Mouse (Mus musculus) large intestine, adult 2 months (tissue): ENCODE measurements around the gene Msantd2. TPM values are rescaled to one million over a fixed set of nuclear protein-coding genes. Genes with fewer than 3 reads are reported as not detected.

Experiments
- DNase-seq: peaks from one replicate; pipeline ENCODE4 v3.0.0-alpha.2; 2012; ENCODE audit warnings: low read depth, low spot score
- WGBS: fragments of 180-500 bp; shearing (Covaris S2); methylation state at CpG from one replicate; pipeline ENCODE4 v1.1.7; 2018; 5-methylcytosine and 5-hydroxymethylcytosine counted together
- polyA plus RNA-seq: library from polyadenylated mRNA; depleted of rRNA; stranded (reverse); fragments of >200 nt; gene quantifications from 2 replicates; pipeline ENCODE4 v1.2.3, GENCODE M21; 2012; rRNA removed

Msantd2 gene
- 6.3 and 11.2 TPM in 2 replicates for polyA plus RNA-seq

DNA sequence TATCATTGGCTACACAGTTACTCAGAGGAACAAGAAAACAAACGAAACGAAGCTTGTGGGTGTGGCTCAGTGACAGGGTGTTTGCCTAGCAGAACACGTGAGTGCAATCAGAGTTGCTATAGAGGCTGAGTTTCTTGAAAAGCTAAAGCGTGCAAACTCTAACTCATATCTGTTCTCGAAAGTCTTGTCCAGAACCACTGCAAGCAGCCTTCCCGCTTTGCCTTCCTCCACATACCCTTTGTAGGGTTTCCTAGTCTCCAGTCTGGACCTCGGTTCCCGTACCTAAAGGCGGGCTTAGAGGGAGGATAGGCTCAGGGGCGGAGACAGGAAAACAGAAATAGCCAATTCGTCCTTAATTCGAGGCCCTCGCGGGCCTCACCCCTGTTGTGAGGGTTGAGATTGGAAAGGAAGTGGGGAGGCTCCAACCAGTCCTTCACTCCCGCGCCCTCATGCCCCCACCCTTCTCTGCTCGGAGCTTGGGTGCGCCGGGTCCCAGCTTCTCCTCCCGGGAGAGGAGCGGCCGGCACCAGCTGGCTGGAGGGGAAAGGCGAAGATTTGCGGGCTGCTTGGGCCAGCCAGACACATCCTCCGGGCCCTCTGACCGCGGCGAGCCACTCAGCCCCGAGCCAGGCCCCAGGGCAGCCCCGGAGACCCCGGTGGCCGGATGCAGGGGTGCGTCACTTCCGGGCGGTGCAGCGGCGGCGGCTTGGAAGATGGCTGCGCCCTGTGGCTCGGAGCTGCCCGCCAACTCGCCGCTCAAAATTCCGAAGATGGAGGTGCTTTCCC is at the start of gene Msantd2:
Gene Msantd2, plus strand, starts transcription at position 709 of the 786 bp plus-strand sequence.
- WGBS, result under 1% methylated on average over 44 of the region's 44 CpGs
- DNase-seq, result peak; percentile 83

DNA sequence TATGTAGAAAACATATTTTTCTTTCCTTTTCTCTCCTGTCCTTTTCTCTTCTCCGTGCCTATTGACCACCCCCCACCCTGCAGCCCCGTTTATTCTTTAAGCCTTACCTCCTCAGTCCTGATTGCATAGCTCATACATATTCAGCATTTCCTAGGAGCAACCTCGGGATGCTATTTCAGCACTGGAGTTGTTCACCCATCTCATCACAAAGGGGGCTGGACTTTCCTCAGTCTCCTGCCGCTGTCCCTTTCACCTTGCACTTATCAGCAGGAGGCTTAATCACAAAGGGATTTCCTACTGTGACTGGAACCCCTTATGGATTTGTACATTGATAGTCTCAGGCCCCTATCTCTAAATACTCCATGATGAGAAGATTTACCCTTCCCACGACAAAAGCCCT is 36.7 kb upstream of the Msantd2 start:
- no peak for DNase-seq
- 3% methylated on average over 5 of the region's 5 CpGs for WGBS

DNA sequence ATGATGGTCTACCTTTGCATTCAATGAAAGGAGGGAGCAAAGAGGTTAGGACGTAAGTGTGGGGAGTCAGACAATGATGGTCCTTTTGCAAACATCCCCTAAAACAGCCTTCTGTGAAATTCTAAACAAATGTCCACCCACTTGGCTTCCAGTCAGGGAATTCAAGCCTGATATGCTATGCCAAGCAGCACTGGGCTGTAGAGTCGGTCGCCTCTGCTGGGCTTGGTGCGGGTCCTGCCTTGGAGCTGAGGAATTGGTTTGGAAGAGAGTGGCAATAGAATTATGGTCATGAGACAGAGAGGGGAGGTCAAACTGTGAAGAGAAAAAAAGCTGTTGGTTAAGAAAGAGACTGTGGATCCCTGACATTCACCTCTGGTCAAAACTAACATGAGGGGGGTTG is 35.8 kb upstream of the Msantd2 start:
- WGBS, result 23% methylated on average over 4 of the region's 4 CpGs
- DNase-seq, result no peak

DNA sequence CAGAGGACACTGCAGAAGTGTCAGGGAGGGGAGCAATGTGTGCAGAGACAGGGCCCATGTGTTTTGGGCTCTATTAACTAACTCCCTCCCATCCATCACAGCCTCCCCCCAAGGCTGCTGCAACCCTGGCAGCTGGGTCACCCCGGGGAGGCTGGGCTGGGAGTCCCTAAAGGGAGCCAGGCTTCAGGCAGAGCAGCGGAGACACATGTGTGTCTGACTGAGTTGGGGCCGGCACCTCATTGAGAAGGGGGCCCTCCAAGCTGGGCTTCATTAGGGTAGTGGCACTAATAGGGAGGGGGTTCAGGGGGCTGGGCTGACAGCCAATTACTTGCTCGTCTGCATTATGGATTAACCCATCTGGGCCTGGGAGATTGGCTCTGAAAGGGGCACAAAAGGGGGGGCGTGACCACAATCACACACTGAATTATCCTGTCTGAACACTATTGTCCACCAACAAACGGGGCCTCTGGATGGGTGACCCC is 35.1 kb upstream of the Msantd2 start:
- 21% methylated on average over 6 of the region's 6 CpGs for WGBS
- DNase-seq, result no peak

DNA sequence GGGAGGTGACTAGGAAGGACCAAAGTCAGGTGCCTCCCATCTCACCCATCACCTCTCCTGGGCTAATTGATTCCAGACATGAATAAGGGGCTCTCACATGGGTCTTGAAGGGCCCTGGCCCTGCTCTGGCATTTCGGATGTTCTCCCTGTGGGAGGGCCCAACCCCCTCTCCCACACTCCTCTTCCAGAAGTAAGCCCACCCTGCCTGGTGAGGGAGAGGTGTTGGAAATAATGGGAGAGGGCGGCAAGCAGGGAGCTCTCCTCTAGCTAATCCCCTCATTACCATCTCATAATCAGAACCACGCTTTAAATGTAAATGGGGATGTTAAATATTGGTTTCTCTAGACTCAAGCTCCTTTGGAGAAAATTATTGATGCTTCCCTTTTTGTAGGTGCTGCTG is 34.1 kb upstream of the Msantd2 start:
- DNase-seq, result no peak

DNA sequence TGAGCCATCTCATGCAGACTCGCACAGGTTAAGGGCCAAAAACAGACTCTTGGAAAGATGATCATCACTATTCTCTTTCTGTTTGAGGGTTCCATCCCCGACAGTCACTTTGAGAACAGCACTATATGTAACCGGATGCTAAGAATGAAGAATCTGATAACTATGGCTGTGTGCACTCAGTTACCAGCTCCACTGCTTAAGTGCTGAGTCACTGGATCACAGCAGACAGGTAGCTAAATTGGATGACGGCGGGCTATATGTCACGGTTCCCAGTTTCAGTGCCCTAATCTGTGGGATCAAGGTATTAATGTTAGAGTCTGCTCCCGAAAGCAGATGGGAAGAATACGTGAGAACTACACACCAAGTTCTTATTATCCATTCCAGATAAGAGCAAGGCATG is 33.3 kb upstream of the Msantd2 start:
- WGBS, result 7% methylated on average over 8 of the region's 8 CpGs
- DNase-seq, result no peak

More for the DNA sequence above, 34.1 kb upstream of the Msantd2 start:
- 26% methylated on average over 3 of the region's 3 CpGs for WGBS

DNA sequence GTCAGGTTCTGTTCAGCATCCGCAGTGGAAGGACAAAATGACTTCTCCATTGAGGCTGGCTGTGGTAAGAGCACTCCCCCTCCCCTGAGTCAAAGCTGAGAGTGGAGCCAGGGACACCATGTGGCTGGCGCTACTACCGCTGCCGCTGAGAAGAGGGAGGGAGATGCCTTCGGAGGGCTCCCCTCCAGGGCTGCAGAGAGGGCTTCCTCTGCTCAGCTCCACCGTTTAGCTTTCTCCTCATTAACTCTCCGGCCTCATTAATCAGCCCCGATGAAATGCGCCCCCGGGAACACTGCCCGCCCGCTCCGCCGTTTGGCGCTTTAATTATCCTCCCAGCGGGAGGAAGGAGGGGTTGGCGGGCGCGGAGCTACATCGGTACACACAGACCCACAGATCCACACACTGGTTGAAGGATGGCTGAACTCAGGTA is 32.6 kb upstream of the Msantd2 start:
- 1% methylated on average over 20 of the region's 20 CpGs for WGBS
- no peak for DNase-seq

DNA sequence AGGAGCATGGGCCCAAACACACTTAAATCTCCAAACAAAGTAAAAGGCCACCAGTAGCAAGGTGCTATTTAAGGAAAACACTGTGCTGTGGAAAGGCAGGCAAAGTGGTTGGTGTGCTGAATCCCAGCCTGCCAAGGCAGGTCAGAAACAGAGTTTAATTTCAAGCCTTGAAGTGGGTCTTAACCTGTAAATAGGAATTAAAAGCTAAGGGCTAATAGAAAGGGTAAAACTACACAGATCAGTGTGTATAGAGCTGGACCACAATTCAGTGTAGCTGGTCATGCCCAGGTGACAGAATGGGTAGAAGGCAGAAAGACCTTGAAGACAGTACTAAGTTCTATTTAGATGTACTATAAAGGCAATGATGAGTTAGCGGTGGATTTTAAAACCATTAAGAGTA is 32.0 kb upstream of the Msantd2 start:
- WGBS, result 72% methylated on average over 1 of the region's 1 CpGs
- DNase-seq, result no peak

DNA sequence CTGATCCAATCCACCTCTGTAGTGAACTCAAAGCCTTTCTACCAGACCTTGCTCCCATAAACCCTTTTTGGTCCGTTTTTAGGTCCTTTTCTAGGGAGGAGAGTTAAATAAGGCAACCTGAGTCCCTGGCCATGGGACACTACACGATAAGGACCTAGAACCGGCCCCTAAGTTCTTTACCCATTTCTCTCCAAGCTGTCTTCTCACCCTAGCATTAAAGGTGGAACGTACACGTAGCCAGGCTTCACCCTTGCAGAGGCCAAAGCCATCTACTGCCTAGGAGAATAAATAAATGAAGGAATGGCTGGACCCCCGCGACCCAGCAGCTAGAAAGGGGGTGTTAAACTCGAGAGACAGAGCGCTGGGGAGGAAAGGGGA is 29.5 kb upstream of the Msantd2 start:
- WGBS, result 8% methylated on average over 9 of the region's 9 CpGs
- no peak for DNase-seq

DNA sequence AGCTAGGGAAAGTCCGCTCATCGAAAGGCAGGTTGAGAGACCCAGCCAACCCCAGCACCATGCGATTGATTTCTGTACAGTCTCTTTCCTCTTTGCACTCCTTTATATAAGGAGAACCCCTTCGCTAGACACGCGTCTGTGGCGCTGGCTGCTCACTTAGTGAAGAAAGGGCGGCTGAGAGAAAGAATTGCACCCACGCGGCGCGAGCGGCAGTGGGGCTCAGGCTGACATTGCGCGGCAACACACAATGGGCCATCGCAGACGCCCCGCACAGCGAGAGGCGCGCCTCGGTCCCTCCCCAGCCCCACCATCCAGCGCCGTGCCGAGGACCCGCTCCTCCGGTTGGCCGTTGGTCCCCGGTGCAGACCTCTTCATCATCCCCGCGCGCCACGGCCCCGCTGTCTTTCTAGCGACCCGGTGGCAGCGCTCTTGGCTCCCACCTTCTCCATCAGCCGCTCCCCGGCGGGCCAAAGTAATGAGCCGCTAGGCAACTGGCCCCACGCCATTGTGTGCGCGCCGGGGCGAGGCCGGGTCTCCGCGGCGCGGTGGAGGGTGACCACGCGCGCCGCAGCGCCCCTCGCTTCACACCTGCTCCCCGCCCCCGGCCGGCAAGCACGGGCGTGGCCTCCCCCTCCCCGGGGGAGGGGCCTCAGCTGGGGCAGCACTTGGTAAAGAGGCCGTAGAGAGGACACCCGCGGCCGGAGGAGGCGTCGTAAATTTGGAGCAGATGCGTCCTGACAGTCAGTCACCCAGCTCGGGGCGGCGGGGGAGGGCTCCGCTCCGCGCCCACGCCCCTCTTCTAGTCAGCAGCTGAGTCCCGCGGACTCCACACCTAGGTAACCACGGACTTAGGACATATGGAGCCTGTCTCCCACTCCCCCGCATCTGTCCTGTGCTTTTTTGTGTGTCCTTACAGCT is 28.8 kb upstream of the Msantd2 start:
- 1% methylated on average over 81 of the region's 81 CpGs for WGBS
- no peak for DNase-seq

DNA sequence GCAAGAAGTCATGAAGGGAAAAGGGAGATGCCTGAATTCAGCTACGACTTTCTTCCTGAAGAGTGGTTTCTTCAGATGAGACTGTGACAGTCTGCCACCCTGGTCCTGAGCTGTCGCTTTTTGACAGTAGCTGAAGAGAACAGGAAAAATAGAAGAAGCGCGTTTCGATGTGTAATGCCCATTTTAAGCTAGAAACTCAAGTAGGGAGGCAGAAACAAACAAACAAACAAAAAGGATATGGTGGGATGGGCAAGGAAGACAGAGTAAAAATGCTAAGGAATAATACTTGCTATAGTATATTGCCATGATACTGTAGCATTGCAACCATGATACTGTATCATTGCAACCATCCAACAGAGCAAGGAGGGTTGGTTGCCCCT is 28.2 kb upstream of the Msantd2 start:
- no peak for DNase-seq
- 15% methylated on average over 5 of the region's 5 CpGs for WGBS

DNA sequence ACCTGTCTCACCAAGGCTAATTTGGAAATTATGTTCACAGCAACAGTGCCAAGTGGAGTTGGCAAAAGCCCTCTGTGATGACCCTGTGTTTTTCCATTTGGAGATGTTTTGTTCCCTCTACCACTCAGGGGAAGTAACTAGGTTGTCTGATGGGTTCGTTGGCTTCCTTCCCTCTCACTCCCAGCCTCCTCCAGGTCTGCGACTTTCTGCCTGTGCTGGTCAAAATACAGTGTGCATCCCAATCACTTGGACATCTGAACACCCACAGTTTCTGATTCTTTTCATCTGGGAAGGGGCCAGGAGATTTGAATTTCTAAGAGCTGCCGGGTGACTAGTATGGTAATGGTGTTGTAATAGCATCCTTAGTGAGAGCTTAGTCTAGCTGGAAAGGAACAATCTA is 27.5 kb upstream of the Msantd2 start:
- 24% methylated on average over 3 of the region's 3 CpGs for WGBS
- DNase-seq, result no peak

DNA sequence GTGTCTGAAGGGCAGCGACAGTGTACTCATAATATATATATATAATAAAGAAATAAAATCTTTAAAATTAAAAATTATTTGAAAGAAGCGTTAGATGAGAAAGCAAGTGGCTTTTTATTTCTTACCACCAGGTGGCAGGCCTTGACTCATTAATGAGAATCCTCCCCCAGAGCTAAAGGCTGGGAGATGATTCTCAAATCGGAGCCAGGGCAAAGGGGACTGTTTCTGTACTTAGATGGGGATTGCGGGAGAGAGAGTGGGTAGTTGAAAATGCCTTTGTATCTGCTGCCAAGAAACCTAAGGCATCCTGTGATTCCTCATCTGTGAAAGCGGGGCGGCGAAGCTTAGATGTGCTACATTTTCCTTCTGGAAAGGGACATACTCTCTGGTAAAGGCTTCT is 26.4 kb upstream of the Msantd2 start:
- WGBS, result 19% methylated on average over 7 of the region's 7 CpGs
- peak; percentile 21 for DNase-seq

DNA sequence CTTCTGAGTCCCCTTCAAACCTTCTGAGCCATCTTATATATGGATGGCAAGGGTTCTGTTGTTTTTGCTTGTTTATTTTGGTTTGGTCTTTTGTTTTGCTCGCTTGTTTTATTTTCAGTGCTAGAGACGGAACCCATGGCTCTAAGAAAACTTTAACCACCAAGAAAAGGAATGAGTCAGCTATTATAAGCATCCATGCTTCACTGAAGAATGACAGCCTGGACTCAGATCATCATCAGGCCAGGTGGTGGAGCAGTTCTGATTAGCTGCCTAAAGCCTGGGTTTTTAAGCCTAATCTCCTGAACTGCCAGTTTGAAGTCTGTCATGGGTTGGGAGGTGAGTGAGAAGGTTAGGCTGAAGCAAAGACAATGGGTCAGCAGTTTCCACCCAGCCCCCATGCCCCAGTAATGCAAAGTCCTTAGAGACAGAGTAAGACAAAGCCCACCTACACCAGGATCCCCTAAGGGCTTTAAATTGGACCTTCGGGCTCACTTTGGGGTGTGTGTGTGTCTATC is 15.5 kb upstream of the Msantd2 start:
- DNase-seq, result no peak
- WGBS, result 69% methylated on average over 3 of the region's 3 CpGs

DNA sequence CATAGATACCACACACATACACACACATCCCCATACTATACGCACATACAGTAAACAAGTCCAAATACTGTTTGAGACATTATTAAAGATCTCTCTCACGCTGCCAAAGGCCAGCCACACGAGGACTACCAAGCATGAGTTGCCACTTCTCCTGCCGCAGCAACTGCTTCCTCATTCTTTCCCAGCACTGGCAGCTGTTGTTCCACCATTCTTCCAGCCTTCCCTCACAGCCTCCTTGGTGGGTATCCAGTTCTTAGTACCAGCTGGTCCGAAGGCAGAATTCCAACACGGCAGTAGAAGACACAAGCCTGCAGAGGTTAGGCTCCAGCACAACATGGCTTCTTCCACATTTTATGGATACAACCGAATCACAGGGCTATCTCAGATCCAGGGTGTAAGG is 14.2 kb upstream of the Msantd2 start:
- WGBS, result 70% methylated on average over 7 of the region's 7 CpGs
- no peak for DNase-seq

DNA sequence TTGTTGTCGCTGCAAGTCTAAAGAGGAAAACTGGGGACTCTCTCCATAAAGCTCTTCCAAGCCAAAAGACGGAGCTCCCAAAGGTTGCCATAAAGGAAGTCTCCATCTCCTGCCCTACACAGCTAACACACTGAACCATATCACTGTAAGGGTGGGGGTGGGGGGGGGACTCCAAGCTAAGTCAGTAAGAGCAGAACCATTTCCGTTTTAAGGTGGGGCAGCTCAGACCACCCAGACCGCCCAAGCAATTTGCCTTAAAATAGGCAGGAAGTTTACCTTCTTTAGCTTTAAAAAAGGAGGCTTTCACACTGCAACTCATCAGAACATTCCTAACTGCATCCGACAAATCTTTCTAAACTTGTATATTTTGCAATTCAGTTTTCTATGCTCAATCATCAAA is 4.0 kb upstream of the Msantd2 start:
- 81% methylated on average over 5 of the region's 5 CpGs for WGBS
- DNase-seq, result no peak

DNA sequence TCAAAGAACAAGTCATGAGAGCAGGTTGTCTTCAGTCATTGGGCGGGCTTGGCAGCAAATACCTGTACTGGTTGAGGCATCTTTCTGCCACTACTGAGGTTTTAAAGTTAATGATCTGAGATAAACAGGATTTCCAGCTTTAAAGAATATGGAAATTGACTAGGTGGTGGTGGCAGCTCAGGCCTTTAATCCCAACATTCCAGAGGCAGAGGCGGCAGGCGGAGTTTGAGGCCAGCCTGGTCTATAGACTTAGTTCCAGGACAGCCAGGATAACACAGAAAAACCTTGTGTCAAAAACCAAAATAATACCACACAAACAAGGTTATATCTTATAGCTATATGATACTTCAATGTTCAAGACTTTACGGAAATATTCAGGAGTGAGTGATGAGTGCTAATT is 1.1 kb upstream of the Msantd2 start:
- DNase-seq, result no peak
- WGBS, result 51% methylated on average over 4 of the region's 4 CpGs

DNA sequence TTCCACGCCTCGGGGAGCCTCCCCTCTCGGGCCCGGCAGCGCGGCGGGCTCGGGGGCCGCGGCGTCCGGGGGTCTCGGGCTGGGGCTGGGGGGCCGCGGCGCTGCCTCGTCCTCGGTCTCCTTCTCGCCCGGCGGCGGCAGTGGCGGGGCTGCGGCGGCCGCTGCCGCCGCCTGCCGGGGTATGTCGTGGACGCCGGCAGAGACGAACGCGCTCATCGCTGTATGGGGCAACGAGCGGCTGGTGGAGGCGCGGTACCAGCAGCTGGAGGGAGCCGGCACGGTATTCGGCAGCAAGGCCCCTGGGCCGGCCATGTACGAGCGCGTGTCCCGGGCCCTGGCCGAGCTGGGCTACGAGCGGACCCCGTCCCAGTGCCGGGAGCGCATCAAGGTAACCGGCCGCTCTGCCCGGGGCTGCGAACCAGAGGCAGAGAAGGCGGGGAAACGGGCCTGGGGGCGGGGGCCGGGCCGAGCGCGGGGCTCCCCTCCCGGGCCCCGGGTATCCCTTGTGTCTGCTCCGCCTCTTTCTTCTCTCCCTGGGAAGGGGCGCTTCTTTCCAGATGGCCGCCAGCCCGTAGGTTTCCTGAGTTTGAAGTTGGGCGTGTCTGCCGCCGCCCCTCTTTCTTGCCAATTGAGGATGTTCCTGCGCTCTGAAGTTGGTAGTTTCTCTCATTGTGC is 464 bp downstream of the Msantd2 start:
- DNase-seq, result no peak
- WGBS, result under 1% methylated on average over 74 of the region's 75 CpGs

DNA sequence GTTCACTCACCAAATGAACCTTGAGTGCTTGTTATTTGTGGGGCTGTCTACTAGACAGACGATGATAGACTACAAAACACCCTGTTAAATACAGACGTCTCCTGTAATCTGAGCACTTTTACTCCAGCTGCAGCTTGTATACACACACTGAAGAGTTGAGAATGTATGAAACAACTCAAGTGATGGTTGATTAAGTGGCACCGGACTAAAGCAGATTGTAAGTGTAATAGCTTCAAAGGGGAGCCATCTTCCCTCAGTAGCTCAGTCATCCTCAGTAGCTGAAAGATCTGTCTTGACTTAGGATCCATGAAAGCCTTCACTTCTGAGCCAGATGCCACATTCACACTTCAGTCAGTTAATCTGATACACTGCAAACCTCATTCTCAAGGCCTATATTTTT is 6.6 kb downstream of the Msantd2 start:
- 69% methylated on average over 3 of the region's 3 CpGs for whole genome bisulfite sequencing
- no peak for DNase-seq

DNA sequence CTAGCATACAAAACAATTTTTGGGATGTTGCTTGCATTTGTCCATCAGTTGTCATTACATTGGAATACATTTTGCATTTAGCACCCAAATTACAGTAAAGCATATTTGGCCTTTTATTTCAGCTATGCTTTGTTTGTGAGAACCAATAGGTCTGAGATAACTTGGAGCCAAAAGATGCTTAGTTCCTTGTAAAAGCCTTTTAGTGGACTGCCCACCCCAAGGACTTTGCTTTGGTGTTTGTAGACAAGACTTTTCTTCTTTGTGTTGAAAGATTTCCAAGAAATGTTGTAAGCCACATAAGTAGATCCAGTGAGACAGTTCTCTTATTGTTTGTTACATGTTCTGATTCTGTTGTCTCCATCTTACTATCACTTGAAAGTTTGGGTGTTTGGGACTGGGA is 7.2 kb downstream of the Msantd2 start:
- DNase-seq, result no peak
